Mouse (Mus musculus): Measurements from ENCODE around the gene Dpysl5.
A peak's percentile ranks its signal among the peaks of the same experiment; 100 is the strongest.

Gene Dpysl5

DNA sequence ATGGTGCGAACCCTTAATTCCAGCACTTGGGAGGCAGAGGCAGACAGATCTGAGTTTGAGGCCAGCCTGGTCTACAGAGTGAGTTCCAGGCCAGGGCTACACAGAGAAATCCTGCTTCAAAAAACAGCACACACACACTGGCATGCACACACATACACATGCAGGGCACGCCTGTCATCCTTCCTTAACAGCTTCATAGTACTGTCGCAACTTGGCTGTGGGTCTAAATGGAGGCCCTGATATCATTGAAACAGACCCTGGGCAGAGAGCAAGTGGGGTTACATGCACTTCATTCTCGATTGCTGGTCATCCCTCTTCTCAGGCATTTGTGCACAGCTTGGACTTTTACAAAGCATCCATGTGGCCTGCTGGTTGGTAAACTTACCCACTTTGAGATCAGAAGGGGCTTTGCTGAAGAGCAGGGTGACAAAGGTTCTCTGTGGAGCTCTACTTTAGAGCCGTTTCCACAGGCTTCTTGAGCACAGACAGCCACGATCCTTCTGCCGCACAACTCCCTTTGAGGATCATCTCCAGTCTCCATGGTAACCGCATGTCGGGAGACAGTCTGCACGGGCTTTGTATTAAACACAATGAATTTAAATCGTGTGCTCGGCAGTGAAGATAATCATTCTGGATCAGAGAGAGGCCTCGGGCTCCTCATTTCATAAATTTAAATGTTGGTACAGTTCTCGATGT lies 51.6 kb downstream of the Dpysl5 start:
- DNase-seq (ENCODE audit: extremely low read depth, insufficient read length, low spot score): no peak

DNA sequence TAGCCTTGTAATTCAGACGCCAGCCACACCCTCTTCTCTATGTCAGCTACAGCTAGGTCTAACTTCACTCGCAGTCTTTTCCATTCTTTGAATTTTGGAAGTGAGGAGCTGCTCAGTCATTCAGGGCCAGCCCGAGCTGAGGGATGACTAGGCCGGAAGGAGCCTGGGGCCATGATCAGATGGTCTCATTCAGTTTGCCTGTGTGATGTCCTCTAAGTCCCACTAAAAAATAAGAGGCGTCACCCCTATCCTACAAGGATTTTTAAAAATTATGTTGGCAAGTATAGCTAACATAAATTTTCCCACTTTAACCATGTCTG lies 52.1 kb downstream of the Dpysl5 start:
- DNase-seq (ENCODE audit: extremely low read depth, insufficient read length, low spot score): no peak

DNA sequence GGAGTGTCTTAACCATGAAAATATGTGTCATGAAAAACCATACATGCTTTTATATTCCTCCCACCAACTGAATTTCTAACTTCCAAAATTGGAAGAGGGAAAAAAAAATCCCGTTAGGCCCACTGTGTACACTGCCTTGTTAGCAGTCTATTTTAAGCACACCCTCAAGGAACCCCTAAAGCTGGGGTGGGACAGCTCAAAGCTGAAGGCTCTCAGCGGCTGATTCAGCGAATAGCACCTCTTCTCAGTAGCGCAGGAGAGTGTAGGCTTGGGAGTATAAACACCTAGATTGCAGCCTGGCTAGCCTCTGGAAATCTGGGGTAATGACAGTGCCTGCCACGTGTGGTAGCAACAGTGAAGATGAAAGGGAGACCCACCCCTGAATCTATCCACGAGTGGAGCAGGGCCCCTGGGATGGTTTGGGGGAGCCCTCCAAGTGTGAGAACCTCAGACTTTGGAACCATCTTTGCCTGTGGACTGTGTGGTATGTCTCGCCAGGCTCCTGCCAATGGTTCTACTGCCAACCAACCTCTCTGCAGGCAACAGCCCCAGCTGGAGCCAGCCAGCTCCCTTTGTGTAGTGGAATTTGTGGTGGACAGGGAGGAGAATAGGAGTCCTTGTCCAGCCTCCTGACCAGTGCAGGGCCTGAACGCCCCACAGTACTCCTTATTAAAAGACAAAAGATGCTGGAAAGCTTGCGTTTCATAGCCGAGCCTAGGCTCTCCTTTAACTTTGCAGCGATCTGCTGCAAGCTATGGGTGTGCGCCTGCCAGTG lies 54.4 kb downstream of the Dpysl5 start:
- no peak for DNase-seq (ENCODE audit: extremely low read depth, insufficient read length, low spot score)

DNA sequence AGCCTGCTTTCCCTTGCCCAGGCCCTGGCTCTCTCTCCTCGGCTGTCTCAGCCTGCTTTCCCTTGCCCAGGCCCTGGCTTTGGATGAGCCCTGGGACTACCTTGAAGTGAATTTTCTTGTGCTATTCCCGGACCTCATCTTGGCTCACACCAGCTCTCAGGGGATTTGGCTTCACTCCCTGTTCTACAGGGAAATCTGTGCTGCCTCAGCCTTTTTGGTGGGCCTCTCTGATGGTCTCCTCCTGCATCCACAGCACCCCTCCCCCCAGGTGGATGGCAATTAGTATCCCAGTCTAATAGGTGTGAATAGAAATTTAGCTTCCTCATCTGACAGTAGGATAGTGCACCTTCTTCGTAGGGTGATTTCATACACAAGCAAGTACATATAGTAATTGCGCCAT lies 56.7 kb downstream of the Dpysl5 start:
- peak; percentile 20 for DNase-seq (ENCODE audit: extremely low read depth, insufficient read length, low spot score)

DNA sequence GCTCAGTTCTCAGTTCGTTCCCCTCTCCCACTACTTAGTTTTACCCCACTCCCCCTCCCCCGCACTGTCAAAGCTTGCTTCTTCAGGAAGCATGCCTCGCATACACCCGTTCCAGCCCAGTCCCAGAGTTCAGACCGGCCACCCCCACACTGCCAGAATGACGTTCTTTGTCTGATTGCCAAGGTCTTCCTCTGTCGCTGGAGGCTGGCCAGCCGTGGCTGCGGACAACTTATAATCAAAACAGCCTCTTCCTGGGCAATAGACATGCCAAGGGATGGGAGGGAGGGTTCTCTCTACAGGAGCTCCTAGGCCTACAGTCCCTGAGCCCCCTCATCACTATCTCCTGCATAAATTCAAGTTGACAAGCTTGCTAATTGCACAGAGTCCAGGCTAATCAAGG lies 57.2 kb downstream of the Dpysl5 start:
- DNase-seq (ENCODE audit: extremely low read depth, insufficient read length, low spot score): peak; percentile 14

DNA sequence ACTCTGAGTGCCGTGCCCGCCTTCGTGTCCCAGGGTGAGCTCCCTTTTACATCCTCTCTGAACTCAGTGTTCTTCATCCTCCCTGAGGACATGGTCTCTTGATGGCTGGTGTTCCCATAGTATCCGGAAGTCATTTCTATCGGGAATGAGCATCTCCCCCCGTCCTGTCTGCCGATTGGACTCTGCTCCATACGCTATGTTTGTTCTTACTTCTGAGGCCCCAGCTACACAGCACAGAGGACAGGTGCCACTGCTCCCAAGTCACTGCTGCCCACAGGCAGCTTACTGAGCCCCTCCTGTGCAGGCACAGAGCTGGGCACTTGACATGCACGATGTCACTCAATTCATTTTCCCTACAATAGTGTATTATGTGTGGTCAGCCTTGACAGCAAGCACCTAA lies 57.7 kb downstream of the Dpysl5 start:
- no peak for DNase-seq (ENCODE audit: extremely low read depth, insufficient read length, low spot score)

DNA sequence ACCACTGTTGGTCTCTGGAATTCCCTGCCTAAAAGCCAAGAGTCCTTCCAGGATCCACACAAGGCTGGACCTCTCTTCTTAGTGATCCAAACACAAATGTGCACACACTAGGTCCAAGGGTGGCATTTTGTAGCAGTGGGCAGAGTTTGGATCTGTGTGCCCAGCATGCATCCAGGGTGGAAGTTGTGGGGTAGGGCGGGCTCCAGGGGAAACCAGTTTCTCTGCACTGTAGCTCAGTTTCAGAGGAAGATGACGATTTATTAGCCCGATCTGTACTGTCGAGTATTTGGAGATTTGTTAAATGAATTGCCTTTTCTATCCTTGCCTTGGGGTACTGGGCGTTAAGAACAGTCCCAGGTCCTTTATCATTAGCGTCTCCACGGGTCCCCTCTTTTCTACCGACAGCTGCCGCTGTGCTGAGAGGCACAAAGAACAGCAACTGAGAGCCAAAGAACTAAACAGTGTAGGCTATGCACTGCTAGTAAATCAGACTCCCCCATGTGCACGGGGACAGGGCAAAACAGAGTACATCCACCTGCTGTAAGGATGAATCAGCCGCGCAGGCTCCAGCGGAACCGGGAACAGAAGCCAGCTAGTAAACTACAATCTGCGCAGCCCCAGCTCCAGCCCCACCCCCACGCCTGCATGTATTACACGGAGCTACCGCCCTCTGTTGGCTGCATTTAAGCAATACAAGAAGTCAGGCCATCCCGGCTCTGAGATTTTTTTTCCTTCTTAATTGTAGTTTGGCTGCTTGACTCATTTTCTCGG lies 63.4 kb downstream of the Dpysl5 start:
- DNase-seq (ENCODE audit: extremely low read depth, insufficient read length, low spot score): peak; percentile 48

DNA sequence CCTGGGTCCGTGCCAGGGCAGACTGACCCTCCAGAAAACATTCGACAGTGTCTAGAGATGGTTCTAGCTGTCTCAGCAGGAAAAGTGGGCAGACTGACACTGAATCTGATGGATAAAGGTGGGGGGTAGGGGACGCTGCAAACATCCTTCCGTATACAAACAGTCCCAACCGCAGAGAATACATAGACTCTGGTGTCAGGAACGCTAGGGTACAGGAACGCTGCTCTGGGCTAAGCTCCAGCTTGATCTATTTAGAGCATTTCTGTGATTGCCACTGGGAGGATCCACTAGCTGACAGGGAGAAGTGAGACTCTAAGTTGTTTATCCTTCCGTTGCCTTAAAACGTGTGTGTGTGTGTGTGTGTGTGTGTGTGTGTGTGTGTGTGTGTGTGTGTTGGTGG lies 69.3 kb downstream of the Dpysl5 start:
- DNase-seq (ENCODE audit: extremely low read depth, insufficient read length, low spot score): no peak

DNA sequence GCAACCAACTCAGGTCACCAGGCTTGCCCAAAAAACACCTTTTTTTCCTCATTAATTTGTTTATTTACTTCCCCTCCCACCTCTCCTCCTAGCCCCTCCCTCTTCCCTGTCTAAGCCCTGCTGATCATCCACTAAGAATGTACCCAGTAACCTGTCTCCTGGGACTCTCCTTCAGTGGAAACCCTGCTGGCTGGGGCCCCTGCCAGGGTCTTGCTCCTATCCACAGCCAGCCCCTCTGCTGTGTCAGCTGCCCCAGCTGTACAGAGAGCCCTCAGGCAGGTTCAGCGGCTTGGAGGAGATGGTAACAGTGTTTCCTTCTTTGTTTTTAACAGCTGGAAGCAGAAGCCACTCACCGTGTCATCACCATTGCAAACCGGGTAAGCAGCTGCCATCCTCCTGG lies 69.8 kb downstream of the Dpysl5 start:
- DNase-seq (ENCODE audit: extremely low read depth, insufficient read length, low spot score): no peak

DNA sequence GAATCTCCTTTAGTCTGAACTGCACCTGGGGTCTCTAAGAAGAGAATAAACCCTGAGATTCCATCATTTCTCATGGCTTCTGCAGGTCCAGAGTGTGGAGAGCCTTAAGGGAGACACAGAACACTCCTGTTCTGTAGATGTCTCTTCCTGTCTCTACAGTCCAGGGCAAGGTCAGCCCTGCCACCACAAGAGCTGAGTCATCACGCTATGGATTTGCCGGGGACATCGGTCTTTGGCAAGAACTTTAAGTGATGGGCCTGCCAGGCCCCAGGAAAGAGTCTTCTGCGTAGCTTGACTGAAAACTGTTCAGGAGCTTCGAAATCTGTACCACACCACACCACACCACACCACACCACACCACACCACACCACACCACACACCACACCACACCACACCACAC lies 76.0 kb downstream of the Dpysl5 start:
- DNase-seq (ENCODE audit: extremely low read depth, insufficient read length, low spot score): peak; percentile 42

DNA sequence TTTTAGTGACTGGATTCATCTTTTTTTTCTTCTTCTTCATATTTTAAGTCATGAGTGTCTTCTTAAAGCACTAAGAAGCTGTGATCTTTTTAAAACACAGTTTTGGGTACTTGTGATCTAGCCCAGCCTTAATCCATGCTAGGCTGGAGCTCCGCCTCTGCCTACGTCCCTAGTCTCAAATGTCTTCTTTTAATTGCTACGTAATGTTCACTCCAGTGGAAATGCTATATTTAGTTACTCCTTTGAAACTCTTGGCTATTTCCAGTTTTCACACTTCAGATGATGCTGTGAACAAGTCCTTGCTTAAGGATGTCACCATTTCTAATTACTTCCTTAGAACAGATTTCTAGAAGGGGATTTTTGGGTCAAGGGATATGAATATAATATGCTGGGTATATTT lies 78.7 kb downstream of the Dpysl5 start:
- DNase-seq (ENCODE audit: extremely low read depth, insufficient read length, low spot score): no peak

DNA sequence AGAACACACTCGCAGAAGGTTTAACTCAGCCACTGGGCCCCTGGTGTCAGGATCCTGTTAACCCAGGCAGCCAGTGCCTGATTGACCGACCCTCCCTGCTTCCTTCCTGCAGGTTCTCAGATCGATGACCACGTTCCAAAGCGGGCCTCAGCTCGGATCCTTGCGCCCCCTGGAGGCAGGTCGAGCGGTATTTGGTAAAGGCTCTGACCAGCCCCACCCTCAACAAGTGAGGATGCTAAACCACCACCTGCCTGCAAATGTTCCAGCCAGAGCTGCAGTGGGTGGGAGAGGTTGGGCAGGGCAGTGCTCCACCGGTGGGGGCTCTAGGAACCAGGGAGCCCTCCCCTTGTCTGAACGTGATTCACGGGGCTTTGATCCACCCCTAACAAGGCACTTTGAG lies 84.8 kb downstream of the Dpysl5 start:
- DNase-seq (ENCODE audit: extremely low read depth, insufficient read length, low spot score): peak; percentile 46

DNA sequence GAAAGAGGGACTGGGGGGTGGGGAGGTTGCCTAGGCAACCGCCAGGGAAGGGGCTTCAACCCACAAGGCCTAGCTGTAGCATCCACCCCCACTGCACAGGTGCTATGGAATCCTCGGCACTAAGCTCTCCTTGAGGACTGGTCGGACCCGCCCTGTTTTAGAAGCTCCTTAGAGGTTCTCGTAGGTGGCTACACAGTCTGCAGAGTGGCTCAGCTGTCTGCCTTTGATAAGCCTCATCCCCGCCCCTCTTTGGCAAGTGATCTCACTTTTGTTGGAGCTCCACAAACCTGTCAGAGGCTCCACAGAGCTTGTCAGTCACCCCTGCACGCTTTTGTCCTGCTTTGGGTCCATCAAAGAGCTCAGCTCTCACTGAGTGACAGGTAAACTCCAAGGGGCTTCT lies 86.1 kb downstream of the Dpysl5 start:
- no peak for DNase-seq (ENCODE audit: extremely low read depth, insufficient read length, low spot score)

DNA sequence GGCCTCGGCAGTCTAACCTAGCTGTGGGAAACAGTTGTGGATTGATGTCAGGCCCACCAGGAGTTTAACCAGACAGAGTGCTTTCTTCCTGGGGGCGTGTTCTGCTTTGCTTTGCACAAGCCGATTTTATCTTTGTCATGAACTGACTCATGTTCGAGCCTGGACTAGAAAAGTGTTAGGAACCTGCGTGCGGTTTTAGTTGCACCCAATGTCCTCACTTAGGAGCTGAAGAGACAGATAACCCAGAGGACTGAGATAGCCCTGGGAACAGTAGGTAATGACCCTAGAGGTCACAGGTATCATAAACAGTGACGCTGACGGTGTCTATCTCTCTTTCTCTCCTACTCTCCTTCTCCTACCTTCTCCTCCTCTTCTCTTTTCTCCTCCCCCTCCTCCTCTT lies 86.6 kb downstream of the Dpysl5 start:
- no peak for DNase-seq (ENCODE audit: extremely low read depth, insufficient read length, low spot score)

DNA sequence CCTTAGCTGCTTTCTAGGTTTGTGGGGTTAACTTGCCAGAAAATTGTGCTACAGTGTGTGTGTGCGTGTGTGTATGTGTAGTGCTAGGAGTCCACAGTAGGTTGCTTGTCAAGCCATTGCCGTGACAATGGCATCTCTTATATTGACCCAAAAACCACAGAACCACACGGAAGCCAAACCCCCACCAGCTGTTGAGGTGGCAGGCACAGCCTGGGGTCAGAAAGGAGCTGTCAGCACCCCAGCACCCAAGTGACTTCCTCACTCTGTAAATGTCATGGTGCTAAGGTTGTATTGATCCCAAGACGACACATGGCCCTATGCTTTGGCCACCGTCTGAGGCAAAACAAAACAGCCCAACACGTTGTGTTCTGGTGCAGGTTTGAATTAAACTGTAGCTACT lies 87.6 kb downstream of the Dpysl5 start:
- no peak for DNase-seq (ENCODE audit: extremely low read depth, insufficient read length, low spot score)

DNA sequence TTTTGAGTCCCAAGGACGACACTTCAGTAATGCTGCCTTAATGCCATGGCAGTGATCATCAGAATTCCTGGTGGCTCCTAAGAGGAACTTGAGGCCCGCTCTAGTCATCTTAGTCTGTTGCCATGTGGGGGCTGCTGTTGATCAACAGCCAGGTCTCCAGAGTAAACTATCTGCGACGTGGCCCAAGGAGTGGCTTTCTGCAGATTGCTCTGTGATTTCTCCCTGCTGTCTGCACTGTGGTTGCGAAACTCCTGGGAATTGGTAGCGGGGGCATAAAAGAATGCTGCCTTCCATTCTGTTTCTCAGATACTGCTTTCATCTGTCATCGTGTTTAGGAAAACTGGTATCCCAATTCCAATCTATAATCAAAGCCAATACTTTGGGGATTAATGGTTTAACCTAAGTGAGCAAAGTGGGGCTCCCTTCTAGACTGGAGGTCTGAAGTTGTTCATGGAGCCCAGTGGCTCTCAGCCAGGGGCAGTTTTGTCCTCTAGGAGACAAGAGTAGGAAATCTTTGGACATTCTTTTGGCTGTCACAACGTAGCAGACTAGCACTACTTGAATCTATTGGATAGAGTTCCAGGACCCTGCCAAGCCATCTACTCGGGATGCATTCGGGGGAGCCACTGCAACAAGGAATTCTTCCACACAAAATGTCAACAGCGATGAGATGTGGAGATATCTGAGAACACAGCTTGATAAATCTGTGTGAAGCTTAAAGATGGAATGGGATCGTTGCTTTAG lies 91.5 kb downstream of the Dpysl5 start:
- DNase-seq (ENCODE audit: extremely low read depth, insufficient read length, low spot score): no peak

DNA sequence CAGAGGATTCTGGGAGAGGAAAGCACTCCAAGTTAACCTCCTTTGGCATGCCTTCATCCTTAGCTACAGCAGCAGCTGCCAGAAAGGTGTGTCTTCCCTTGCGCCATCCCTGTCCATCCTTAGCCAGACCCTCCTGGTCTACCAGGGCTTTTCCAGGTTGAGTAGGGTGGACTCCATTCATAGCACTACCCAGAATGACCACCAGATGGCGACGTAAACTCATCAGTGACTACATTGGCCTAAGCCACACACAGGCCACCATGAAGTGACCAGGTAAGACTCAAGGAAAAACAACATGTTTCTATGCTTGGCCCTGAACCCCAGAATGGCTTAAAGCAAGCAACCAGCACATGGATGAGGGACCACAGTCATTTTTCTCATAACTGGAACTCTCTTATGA lies 94.7 kb downstream of the Dpysl5 start:
- peak; percentile 45 for DNase-seq (ENCODE audit: extremely low read depth, insufficient read length, low spot score)

DNA sequence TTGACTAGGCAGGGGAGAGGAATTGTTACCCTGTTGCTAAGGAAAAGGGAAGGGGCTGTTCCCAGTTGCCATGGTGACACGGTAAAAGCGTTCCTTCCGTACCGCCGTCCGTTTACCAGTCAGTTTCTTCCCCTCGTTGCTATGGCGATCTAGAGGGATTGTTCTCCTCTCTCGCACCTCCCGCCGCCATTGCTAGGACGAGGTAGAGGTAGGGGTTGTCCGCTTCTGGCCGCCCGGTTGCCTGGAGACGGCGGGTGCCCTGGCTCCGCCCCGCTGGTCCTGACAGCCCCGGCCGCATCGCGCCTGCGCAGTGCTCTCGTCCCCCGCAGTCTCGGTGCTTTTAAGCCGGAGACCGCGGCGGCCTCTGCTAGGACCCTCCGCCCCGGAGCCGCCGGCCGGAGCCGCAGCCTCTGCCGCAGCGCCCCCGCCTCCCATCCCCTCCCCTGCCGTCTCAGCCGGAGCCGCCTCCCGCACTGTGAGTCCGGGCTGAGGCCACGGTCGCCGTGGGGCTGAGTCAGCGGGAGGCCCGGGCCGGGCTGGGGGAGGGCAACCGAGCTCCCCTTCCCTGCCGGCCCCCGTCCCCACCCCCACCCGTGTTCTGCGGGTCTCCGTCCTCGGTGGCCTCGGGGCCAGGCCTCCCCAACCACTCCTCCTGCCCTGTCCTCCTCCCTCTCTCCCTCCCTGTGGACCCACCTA lies 103.2 kb downstream of the Dpysl5 start, which contains the start of gene Mapre3:
Mapre3 (plus strand) TSS at position 218 of the 696 bp plus-strand sequence.
- DNase-seq (ENCODE audit: extremely low read depth, insufficient read length, low spot score): peak; percentile 89

DNA sequence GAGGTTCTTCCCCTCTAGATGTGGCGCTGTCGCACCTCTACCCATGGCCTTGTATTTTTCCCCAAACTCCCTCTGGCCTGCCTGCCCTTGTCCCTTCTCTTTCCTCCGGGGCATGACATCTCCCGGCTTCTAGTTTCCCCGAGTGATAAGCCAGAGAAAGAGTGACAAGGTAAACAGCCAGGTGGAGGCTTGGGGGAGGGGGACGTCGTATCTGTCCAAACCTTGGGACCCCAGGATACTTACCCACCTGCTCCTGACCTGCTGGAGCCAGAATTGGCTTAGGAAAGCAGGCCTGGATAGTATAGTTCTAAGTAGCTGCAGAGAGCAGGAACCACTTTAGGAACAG lies 103.7 kb downstream of the Dpysl5 start:
- DNase-seq (ENCODE audit: extremely low read depth, insufficient read length, low spot score): no peak

DNA sequence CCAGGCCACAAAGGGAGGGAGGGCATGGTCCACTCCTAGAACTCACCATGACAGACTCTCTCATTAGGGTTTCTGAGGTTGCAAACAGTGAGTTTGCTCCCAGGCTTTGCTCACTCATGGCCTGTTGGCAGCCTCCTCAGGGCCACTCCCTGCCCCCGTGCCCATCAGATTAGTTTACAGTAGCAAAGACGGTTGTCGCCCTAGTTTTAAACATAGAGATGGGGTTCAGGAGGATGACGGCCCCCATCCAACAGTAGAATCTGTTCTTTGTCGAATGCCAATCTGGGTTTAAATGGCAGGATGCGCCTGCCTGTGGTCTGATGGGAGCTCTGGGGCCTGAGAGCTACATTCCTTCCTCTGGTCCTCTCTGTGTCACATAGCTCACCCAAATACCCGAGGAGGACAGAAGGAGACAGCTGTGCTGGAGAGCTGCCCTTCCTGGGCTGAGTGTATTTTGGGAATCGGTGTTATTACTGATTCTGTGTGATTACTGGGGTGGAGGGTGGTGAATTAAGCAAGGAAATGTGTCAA lies 105.0 kb downstream of the Dpysl5 start:
- peak; percentile 26 for DNase-seq (ENCODE audit: extremely low read depth, insufficient read length, low spot score)
